Mouse (Mus musculus) ES-Bruce4 (cell line): Measurements from ENCODE around the gene 4930523C07Rik. TPM values are rescaled to one million over a fixed set of nuclear protein-coding genes. Genes with fewer than 3 reads are reported as not detected.

Experiments used
- H3K27ac ChIP-seq: 2 replicates; pipeline ENCODE4 v1.5.1; 2012; ENCODE audit warnings: low read length, inconsistent platforms; ENCODE audit not compliant: insufficient read depth
- H3K27me3 ChIP-seq: 2 replicates; pipeline ENCODE4 v1.6.1; 2012; ENCODE audit warnings: mild to moderate bottlenecking, low read length, inconsistent platforms; ENCODE audit not compliant: control insufficient read depth, poor library complexity, insufficient read depth, severe bottlenecking
- H3K36me3 ChIP-seq: 2 replicates; pipeline ENCODE4 v1.6.1; 2012; ENCODE audit warnings: inconsistent platforms, mild to moderate bottlenecking, low read length, moderate library complexity; ENCODE audit not compliant: control insufficient read depth, poor library complexity, insufficient read depth, severe bottlenecking
- H3K4me1 ChIP-seq: one replicate; pipeline ENCODE4 v1.8.1; 2011; ENCODE audit warnings: low read length; ENCODE audit not compliant: control insufficient read depth, insufficient read depth
- H3K4me3 ChIP-seq: 2 replicates; pipeline ENCODE4 v1.5.1; 2011; ENCODE audit warnings: low read depth, mild to moderate bottlenecking, low read length
- H3K9ac ChIP-seq: 2 replicates; pipeline ENCODE4 v1.6.1; 2012; ENCODE audit warnings: low read depth, mild to moderate bottlenecking, inconsistent platforms; ENCODE audit not compliant: poor library complexity, severe bottlenecking
- H3K9me3 ChIP-seq: replicated peaks from 2 replicates; pipeline ENCODE4 v1.6.1; 2012; ENCODE audit warnings: mild to moderate bottlenecking, low read length, inconsistent platforms; ENCODE audit not compliant: control insufficient read depth, poor library complexity, insufficient read depth, severe bottlenecking
- CTCF ChIP-seq: IDR thresholded peaks from one replicate; pipeline ENCODE4 v1.8.1; 2011; ENCODE audit warnings: low read depth, low read length
- EP300 ChIP-seq: IDR thresholded peaks from 2 replicates; pipeline ENCODE4 v1.6.1; 2011; ENCODE audit warnings: low read depth, low read length; ENCODE audit not compliant: insufficient read depth
- POLR2A ChIP-seq: IDR thresholded peaks from one replicate; pipeline ENCODE4 v1.8.1; 2011; ENCODE audit warnings: low read length; ENCODE audit not compliant: insufficient read depth
- polyA plus RNA-seq: library from polyadenylated mRNA; stranded (reverse); fragments of >200 nt; gene quantifications from 2 replicates; pipeline ENCODE4 v1.2.4, GENCODE M21; 2011; ENCODE audit warnings: low read depth; ENCODE audit not compliant: missing spikeins, insufficient read depth, insufficient read length

The 4930523C07Rik gene
- polyA plus RNA-seq, 1 experiment = 0.72 TPM

DNA sequence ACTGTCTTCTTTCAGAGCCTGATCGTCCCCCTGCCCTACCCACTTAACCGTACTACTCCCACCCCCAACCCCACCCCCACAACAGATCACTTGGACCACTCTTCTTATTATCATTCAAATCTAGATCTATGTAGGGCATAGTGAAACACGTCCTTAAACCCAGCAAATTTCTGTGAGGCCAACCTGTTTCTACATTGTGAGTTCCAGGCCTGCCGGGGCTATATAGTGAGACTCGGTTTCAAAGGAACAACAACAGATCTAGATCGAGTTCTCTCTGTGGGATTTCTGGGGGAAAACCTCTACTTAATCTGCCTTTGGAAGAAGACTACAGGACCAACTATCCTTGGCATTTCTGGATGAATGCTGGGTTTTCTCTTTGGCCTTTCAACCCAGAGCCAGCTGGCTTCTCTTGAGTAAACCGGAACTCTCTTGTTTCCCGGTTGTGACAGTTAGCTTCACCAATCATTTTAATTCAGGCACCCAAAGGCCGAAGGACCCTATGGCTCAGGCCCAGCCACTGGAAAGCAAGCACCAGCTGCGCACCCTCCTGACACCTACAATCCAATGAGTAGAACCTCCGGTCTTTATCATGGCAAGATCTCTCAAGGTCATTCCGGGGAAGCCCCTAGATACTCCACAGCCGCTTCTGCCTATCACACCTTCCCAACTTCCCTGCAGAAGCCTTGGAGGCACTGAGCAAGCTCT lies 759 bp upstream of the 4930523C07Rik start:
- no peak overlapping the region for H3K9ac ChIP-seq
- no peak for TF ChIP-seq POLR2A
- TF ChIP-seq EP300 = no peak
- no peak for TF ChIP-seq CTCF
- no peak overlapping the region for H3K4me3 ChIP-seq
- no peak overlapping the region for H3K27ac ChIP-seq
- H3K9me3 ChIP-seq = no peaks in the 10 kb centered on the region
- H3K36me3 ChIP-seq = no peaks in the 10 kb centered on the region
- no peaks in the 10 kb centered on the region for H3K4me1 ChIP-seq
- no peaks in the 10 kb centered on the region for H3K27me3 ChIP-seq

DNA sequence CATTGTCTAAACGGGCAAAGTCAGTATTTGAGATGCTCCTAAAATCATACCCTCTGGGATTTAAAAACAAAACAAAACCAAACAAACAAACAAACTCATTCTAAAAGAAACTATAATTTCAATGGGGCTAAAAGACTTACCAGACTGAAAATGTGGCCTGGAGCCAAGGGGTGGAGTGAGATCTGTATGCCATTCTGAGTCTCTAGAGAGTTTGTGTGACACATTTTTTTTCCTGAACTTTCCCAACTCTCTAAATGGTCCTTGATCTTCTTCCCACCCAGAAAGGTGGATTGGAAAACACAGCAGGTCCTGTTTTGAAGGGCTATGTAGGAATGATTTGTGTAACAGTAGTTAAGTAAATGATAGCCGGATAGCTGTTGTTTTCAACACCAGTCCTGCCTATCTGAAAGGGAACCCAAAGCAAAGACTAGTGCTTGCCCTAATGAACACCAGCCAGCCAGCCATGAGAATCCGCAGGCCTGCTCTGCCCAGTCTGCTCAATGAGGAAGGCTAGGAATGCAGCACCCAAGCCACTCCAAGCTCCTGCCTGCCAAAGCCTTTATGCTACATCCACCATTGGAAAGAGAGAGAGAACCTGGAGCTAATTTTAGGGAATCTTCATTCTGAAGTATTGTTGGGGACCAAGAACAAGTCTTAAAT lies 1.0 kb downstream of the 4930523C07Rik start:
- Histone ChIP-seq H3K9ac (no peak overlapping the region), H3K9me3 (no peaks in the 10 kb centered on the region), H3K36me3 (no peaks in the 10 kb centered on the region), H3K4me1 (no peaks in the 10 kb centered on the region), H3K27me3 (no peaks in the 10 kb centered on the region), H3K4me3 (no peak overlapping the region), H3K27ac (no peak overlapping the region)
- no peak for TF ChIP-seq CTCF

DNA sequence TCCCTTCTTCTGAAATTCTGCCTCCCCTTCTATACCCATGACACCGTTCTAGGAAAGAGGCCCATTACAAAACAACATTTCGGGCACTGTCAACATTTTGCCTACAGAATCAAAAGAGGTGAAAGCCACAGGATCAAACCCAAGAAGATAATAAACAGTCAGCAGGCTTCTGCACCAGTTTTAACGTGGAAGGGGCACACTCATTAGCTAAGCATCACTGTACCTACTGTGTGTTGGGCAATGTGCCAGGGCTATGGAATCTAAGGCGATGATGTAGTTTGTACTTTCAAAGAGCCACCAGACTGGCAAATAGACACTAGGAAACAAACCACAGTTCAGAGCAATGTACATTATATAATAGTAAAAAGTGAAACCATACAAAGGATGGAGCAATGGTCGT lies 1.8 kb downstream of the 4930523C07Rik start:
- Histone ChIP-seq H3K9me3 (no peaks in the 10 kb centered on the region), H3K36me3 (no peaks in the 10 kb centered on the region), H3K9ac (no peak overlapping the region), H3K4me3 (no peak overlapping the region), H3K4me1 (no peaks in the 10 kb centered on the region), H3K27ac (no peak overlapping the region), H3K27me3 (no peaks in the 10 kb centered on the region)
- TF ChIP-seq CTCF (no peak), POLR2A (no peak), EP300 (no peak)

DNA sequence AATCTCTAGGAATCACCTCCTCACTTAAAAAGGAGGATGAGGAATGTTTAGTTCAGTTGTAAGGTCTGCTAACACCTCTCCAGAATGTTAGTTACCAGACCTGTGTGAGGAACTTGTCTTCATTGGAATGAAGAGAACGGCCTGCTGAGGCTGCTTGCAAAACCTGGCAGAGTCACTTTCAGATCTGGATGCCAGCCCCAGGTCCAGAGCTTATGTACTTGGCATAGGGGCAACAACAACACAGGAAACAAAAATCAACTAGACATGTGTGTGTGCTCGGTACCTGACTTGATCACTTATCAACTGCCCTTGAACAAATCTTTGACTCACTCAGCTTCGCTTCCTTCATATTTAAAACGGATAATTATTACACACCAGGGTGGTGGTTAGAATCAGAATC lies 2.6 kb downstream of the 4930523C07Rik start:
- Histone ChIP-seq H3K4me1 (no peaks in the 10 kb centered on the region), H3K9ac (no peak overlapping the region), H3K9me3 (no peaks in the 10 kb centered on the region), H3K36me3 (no peaks in the 10 kb centered on the region), H3K27ac (no peak overlapping the region), H3K27me3 (no peaks in the 10 kb centered on the region), H3K4me3 (no peak overlapping the region)
- TF ChIP-seq EP300 (no peak), POLR2A (no peak), CTCF (no peak)

DNA sequence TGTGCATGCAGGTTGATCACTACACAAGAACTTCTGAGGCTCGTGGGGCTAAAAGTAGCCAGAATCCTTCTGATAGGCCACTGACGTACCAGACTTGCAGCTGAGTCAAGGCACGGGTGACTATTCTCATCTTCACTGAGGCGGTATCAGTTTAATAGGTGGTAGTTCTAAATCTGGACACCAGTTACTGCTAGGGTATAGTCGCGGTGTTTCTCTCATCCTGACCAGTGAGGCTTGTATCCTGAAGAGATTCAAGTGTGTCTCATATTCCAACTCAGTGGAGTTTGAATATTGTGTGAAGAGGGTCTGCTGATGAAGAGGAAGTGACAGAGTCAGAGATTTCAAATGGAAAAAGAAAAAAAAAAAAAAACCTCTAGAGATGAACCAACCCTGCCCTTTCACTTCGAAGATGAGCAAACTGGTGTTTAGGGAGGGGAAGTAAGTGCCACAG lies 3.3 kb downstream of the 4930523C07Rik start:
- Histone ChIP-seq H3K27me3 (no peaks in the 10 kb centered on the region), H3K4me3 (no peak overlapping the region), H3K9ac (no peak overlapping the region), H3K9me3 (no peaks in the 10 kb centered on the region), H3K27ac (no peak overlapping the region), H3K4me1 (no peaks in the 10 kb centered on the region), H3K36me3 (no peaks in the 10 kb centered on the region)
- TF ChIP-seq CTCF = no peak
- TF ChIP-seq POLR2A = no peak
- TF ChIP-seq EP300 = no peak

DNA sequence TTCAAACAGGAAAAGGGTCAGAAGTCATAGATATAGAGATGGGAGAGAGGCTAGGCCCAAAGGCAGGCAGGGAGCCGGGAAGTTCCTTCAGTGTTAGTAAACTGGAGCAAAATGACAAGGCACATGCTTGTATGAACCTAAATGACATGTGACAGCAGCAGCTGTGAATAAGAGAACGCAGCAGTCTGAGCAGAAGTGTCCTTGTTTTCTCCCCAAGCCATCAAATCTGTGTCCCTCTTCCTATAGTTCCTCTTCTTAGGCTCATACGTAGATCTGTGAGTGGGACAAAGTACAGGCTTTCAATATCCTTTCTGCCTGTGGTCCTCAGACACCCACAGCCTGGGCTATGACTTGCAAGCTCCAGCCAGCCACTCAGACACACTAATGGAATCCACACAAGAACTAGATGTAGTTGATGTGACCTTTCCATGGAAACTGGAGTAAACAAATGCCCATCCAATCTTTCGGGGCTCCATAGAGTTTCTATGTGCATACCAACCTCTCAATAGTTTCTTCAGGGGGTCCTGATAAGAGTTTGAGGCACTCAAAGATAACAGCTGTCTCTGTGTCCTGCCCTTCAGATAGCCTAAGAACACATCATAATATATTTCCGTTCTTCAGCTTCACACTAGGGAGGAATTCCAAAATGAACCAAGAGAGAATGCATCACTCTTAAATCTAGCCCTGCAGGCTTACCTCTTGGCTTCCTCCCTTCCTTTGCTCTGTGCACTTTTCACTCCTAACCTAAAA lies 5.1 kb downstream of the 4930523C07Rik start:
- no peaks in the 10 kb centered on the region for H3K9me3 ChIP-seq
- H3K27ac ChIP-seq = no peak overlapping the region
- no peak overlapping the region for H3K4me3 ChIP-seq
- H3K4me1 ChIP-seq = no peaks in the 10 kb centered on the region
- H3K9ac ChIP-seq = no peak overlapping the region
- TF ChIP-seq CTCF = no peak
- no peak for TF ChIP-seq EP300
- no peaks in the 10 kb centered on the region for H3K27me3 ChIP-seq
- no peaks in the 10 kb centered on the region for H3K36me3 ChIP-seq
